Mouse (Mus musculus): ENCODE measurements around the gene Ptpn13. TPM values are rescaled to one million over a fixed set of nuclear protein-coding genes. Genes with fewer than 3 reads are reported as not detected.

Gene Ptpn13
- polyA plus RNA-seq, 1 experiment from 2014 or later = 15.1 TPM

DNA sequence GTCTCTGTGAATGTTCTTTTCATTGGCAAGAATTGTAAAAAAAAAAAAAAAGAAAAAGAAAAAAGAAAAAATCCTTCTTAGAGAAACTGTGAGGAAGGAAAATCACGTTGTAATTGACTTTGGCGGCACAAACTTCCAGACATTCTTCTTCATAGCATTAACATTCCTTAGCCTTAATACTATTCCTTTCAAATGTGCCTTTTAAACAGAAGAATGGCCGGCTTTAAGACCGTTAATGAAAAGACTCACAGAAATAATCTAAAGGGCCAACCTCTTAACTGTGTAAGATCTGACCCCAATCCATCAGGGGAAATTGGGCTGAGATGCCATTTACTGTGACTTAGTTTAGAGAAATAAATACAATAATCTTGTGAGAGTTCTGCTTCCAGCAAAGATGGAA lies 16.7 kb downstream of the Ptpn13 start:
- Histone ChIP-seq H3K4me1 (replicated peaks) (peaks cover 12% of the 10 kb centered on the region), H3K36me3 (no peaks in the 10 kb centered on the region), H3K27me3 (replicated peaks) (no peaks in the 10 kb centered on the region), H3K4me3 (no peak overlapping the region), H3K27ac (ENCODE audit: poor library complexity, severe bottlenecking) (no peak overlapping the region), H3K9ac (no peak overlapping the region), H3K4me2 (no peak overlapping the region), H3K9me3 (replicated peaks) (no peaks in the 10 kb centered on the region)
- 66% methylated on average over 4 of the region's 4 CpGs for WGBS
- no peak for ATAC-seq (ENCODE audit: insufficient number of reproducible peaks, low FRiP score)

DNA sequence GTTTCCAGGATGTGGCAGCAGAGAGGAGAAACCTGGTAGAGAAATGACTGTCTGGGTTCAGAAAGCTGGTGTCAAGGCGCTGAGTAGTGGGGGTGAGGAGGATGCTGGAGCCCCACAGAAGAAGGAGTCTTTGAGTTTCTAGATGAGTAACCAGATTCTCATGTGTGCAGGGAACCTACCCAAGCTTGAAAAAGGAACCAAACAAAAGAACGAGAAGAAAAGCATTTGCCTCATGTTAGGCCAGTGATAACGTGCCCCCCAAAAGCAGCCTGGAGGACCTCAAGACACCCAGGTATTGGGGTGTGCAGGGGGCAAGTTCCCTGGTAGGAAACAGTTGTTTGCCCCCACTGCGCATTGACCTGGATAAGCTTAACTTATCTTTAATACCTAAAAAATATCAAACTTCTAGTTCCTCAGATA lies 17.3 kb downstream of the Ptpn13 start:
- peaks cover 17% of the 10 kb centered on the region; the same call in 1 of the 2 replicates for H3K4me1 ChIP-seq (replicated peaks)
- ATAC-seq (ENCODE audit: insufficient number of reproducible peaks, low FRiP score) = no peak
- H3K27me3 ChIP-seq (replicated peaks) = no peaks in the 10 kb centered on the region
- 77% methylated on average over 4 of the region's 4 CpGs for whole genome bisulfite sequencing
- H3K9ac ChIP-seq = no peak overlapping the region
- H3K4me3 ChIP-seq = no peak overlapping the region
- H3K4me2 ChIP-seq = no peak overlapping the region
- no peaks in the 10 kb centered on the region for H3K9me3 ChIP-seq (replicated peaks)
- H3K36me3 ChIP-seq = no peaks in the 10 kb centered on the region
- H3K27ac ChIP-seq (ENCODE audit: poor library complexity, severe bottlenecking) = no peak overlapping the region

DNA sequence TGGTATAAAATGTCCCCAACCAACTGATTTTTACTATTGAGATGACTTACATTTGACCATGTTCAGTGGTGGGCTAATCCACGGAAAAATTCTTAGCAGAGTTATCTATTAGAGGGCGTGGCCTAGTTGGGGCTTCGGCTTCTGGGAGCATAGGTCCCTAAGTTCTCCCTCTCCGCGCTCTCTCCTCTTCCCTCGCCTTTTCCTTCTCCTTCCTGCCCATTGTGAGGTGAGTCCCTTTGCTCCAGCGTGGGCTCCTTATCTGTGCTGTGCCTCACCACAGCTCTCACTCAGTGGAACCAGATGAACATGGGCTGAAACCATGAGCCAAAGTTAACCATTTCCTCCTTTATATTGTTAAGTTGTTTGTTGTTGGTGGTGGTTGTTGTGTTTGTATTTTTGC lies 17.9 kb downstream of the Ptpn13 start:
- Histone ChIP-seq H3K4me1 (replicated peaks) (peaks cover 17% of the 10 kb centered on the region; the same call in 1 of the 2 replicates), H3K4me3 (no peak overlapping the region), H3K4me2 (no peak overlapping the region), H3K27ac (ENCODE audit: poor library complexity, severe bottlenecking) (no peak overlapping the region), H3K36me3 (no peaks in the 10 kb centered on the region), H3K9me3 (replicated peaks) (no peaks in the 10 kb centered on the region), H3K27me3 (replicated peaks) (no peaks in the 10 kb centered on the region), H3K9ac (no peak overlapping the region)
- 34% methylated on average over 7 of the region's 7 CpGs for WGBS
- no peak for ATAC-seq (ENCODE audit: insufficient number of reproducible peaks, low FRiP score)

DNA sequence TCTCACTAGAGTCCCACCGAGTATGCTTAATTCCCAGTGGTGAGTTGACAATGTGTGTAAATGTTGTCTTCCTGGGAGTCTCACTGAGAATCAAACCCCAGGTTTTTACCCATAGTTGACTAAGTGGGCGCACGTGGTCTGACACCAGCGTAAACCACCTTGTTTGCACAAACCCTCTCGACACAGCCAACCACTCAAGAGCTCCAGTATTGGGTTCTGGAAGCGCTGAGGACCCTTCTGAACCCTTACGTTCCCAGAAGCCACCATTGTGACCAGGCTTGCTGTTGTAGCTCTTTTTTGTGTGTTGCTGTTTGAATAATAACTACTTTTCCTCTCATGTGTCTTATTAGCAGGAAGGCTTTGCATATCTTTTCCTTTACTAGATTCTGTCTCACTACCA lies 20.4 kb downstream of the Ptpn13 start:
- Histone ChIP-seq H3K27me3 (replicated peaks) (no peaks in the 10 kb centered on the region), H3K4me1 (replicated peaks) (peaks cover 15% of the 10 kb centered on the region; the same call in 1 of the 2 replicates), H3K9ac (no peak overlapping the region), H3K4me2 (no peak overlapping the region), H3K27ac (ENCODE audit: poor library complexity, severe bottlenecking) (no peak overlapping the region), H3K4me3 (no peak overlapping the region), H3K9me3 (replicated peaks) (no peaks in the 10 kb centered on the region), H3K36me3 (no peaks in the 10 kb centered on the region)
- WGBS = 86% methylated on average over 7 of the region's 7 CpGs
- ATAC-seq (ENCODE audit: insufficient number of reproducible peaks, low FRiP score) = no peak

DNA sequence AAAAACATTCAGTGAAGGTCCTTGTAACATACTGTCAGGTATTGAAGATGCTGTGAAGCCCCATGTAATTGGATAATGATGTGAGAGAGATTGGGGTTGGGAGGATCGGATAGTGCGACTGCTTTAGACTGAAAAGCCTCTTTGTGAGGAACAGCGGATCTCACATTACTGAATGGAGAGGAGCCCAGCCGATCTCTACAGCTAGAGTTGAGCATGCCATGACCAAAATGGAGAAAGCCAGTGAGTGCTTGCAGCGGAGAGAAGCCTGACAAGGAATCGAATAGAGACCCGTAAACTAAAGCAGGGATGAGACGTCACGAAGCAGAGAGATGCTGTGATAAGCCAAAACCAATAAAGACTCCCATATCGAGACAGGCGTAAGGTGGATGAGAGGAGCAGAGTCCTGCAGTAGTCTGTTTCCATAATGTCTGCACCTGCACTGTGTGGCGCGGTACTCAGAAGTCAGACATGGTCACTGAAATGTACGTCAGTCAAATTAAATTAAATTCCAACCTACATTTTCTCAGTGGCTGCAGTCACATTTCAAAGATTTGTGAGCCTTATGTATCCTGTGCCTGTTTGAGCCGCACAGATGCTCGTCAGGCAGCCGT lies 22.9 kb downstream of the Ptpn13 start:
- WGBS = 88% methylated on average over 17 of the region's 17 CpGs
- Histone ChIP-seq H3K27me3 (replicated peaks) (no peaks in the 10 kb centered on the region), H3K27ac (ENCODE audit: poor library complexity, severe bottlenecking) (no peak overlapping the region), H3K9me3 (replicated peaks) (no peaks in the 10 kb centered on the region), H3K4me2 (no peak overlapping the region), H3K36me3 (no peaks in the 10 kb centered on the region), H3K9ac (no peak overlapping the region), H3K4me1 (replicated peaks) (peaks cover 13% of the 10 kb centered on the region; the same call in 1 of the 2 replicates), H3K4me3 (no peak overlapping the region)
- no peak for ATAC-seq (ENCODE audit: insufficient number of reproducible peaks, low FRiP score)

DNA sequence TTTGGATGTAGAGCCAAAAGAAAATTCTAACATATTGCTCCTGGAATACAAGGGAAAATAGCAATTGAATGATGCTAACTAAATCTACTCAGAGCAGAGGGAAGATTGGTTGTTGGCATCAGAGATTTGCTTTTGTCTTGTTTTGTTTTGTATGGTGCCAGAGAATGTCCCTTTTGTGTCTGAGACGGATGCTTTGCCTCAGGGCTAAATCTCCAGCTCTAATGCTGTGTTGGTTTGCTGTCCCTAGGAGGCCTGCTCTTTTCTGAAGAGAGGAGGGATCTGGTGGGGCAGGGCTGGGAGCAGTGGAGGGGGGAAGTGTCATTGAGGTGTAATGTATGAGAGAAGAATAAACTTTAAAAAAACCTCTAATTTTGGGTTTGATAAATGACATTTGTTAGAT lies 23.5 kb downstream of the Ptpn13 start:
- Histone ChIP-seq H3K9me3 (replicated peaks) (no peaks in the 10 kb centered on the region), H3K9ac (no peak overlapping the region), H3K4me1 (replicated peaks) (0 out of 2 replicates have a peak, but pooled peaks cover 15% of the 10 kb centered on the region), H3K27me3 (replicated peaks) (no peaks in the 10 kb centered on the region), H3K36me3 (no peaks in the 10 kb centered on the region), H3K4me3 (no peak overlapping the region), H3K27ac (ENCODE audit: poor library complexity, severe bottlenecking) (no peak overlapping the region), H3K4me2 (no peak overlapping the region)
- no peak for ATAC-seq (ENCODE audit: insufficient number of reproducible peaks, low FRiP score)
- WGBS = 62% methylated on average over 1 of the region's 1 CpGs

DNA sequence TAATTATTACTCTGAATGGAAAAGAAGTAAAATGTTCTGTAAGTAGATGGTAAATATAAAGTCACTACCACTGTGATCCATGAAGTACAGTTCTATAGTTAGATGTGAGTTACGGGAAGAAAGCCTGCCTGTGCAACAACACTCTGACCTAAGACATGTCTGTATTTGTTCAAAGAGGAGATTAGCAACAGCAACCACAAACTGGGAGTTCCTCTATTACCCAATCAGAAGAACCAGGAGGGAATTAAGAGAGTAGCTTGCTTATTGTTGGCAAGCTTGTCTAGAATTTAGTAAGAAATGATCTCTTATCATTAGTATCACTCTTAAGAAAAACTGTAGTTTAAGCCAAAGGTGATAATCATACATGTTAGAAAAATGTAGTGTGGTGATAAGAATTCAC lies 25.7 kb downstream of the Ptpn13 start:
- Histone ChIP-seq H3K9me3 (replicated peaks) (no peaks in the 10 kb centered on the region), H3K9ac (no peak overlapping the region), H3K4me3 (no peak overlapping the region), H3K4me1 (replicated peaks) (0 out of 2 replicates have a peak, but pooled peaks cover 15% of the 10 kb centered on the region), H3K4me2 (no peak overlapping the region), H3K36me3 (no peaks in the 10 kb centered on the region), H3K27ac (ENCODE audit: poor library complexity, severe bottlenecking) (no peak overlapping the region), H3K27me3 (replicated peaks) (no peaks in the 10 kb centered on the region)
- ATAC-seq (ENCODE audit: insufficient number of reproducible peaks, low FRiP score) = no peak
- 90% methylated on average over 1 of the region's 1 CpGs for WGBS

DNA sequence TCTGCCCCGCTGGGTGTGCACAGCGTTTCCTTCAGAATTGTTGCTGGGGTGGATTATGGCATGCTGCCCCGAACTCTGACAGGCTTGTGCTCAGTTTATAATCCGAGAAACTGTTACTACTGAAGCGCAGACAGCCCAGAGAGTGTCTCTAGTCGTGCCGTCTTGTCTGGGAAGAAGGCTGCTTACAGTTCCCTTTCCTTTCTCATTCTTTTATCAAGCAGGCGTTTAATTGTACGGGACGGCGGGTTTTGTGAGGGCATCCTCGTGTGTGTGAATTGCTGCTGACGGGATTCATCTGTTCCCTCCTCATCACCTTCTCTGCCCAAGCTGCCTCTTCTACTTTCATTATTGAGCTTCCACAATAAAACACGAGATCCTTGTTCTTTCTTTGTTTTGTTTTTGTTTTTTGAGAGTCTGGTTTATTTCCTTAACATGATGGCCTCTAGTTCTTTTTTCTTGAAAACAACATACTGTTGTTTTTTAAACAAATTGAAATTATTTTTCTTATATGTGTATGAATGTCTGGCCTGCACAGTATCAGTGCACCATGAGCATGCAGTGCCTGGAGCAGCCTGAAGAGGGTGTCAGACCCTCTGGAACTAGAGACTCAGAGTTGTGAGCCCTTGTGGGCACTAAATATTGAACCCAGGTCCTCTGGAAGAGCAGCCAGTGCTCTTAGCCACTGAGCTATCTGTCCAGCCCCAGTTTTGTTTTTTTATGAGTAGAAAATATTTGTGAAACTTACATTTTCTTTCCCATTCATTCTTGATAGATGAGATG lies 28.6 kb downstream of the Ptpn13 start:
- Histone ChIP-seq H3K9me3 (replicated peaks) (no peaks in the 10 kb centered on the region), H3K27me3 (replicated peaks) (no peaks in the 10 kb centered on the region), H3K36me3 (no peaks in the 10 kb centered on the region), H3K9ac (no peak overlapping the region), H3K4me2 (peak overlapping the region; percentile 18), H3K4me3 (no peak overlapping the region), H3K4me1 (replicated peaks) (peaks cover 7% of the 10 kb centered on the region), H3K27ac (ENCODE audit: poor library complexity, severe bottlenecking) (no peak overlapping the region)
- 68% methylated on average over 14 of the region's 14 CpGs for WGBS
- ATAC-seq (ENCODE audit: insufficient number of reproducible peaks, low FRiP score) = no peak

DNA sequence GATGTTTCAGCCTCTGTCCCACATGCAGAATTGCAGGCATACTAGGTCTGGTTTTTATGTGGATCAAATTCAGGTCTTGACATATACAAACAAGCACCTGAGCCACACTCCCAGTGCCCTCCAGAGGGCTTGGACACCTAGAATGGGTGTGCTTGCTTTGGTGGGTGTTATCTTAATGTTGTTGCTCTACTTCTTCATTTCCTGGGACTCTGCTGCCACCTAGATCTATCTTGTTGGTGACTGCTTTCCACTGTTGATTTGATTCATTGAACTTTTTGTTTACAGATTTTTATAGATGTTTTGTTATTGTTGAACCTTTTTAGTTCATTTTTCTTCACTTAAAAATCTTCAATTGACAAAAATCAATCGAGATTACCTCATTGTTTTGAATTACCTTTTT lies 31.8 kb downstream of the Ptpn13 start:
- Histone ChIP-seq H3K9ac (no peak overlapping the region), H3K4me3 (no peak overlapping the region), H3K27ac (ENCODE audit: poor library complexity, severe bottlenecking) (no peak overlapping the region), H3K4me1 (replicated peaks) (peaks cover 13% of the 10 kb centered on the region), H3K36me3 (no peaks in the 10 kb centered on the region), H3K27me3 (replicated peaks) (no peaks in the 10 kb centered on the region), H3K9me3 (replicated peaks) (no peaks in the 10 kb centered on the region), H3K4me2 (no peak overlapping the region)
- 83% methylated on average over 1 of the region's 1 CpGs for WGBS
- ATAC-seq (ENCODE audit: insufficient number of reproducible peaks, low FRiP score) = no peak

DNA sequence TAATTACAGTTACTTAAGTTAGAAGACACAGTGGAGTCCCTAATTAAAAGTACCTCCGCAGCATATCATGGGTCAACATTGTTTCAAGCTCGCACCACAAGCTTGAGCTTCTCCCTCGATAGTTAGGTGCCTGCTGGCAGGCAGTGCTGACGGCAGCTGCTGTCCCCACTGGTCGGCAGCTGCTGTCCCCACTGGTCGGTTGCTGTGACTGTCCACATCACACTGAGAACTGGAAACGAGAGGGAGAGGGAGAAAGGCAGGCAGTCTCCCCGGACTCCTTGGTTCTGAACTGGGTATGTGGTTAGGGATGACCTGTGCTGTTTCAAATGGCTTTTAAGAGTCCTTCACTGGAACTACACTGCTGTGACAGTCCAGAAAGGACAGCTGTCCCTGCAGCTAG lies 33.4 kb downstream of the Ptpn13 start:
- Histone ChIP-seq H3K27ac (ENCODE audit: poor library complexity, severe bottlenecking) (no peak overlapping the region), H3K4me1 (replicated peaks) (peaks cover 18% of the 10 kb centered on the region), H3K4me2 (peak overlapping the region; percentile 42; the same call in 1 of the 2 replicates), H3K9ac (peak overlapping the region; percentile 30; the same call in 1 of the 2 replicates), H3K27me3 (replicated peaks) (no peaks in the 10 kb centered on the region), H3K4me3 (no peak overlapping the region), H3K9me3 (replicated peaks) (no peaks in the 10 kb centered on the region), H3K36me3 (no peaks in the 10 kb centered on the region)
- 35% methylated on average over 8 of the region's 8 CpGs for WGBS
- ATAC-seq (ENCODE audit: insufficient number of reproducible peaks, low FRiP score) = no peak

DNA sequence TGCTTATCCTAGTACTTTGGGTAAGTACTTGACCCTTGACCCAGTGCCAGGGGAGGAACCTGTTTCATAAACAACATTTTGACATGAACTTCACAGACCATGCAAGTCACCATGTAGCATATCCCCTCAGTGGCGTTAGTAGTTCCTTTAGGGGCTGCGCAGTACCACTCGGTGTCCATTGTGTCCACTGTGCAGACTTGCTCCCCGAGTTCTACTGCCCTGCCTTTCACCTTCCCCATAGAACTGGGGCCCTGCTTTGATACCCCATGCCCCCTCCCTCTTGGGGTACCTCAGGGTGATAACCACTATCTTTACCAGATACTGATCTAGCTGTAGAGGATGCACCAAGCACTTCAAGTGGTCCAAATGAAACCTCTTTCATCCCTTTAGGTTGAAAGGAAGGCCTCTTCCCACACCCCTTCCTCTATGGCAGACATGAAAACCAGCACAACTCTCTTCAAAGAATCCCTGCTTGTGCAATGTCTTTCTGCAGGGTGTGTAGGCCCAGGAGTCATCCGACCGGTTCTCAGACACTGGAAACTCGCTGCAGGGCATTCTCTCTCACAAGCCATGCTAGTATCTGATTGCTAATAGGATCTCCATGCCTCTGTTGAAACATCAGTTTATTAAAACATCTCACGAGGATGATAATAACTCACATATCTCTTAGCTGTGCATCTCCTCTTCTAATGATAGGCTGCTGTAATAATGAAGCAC lies 34.1 kb downstream of the Ptpn13 start:
- no peak overlapping the region for H3K4me3 ChIP-seq
- no peak for ATAC-seq (ENCODE audit: insufficient number of reproducible peaks, low FRiP score)
- H3K36me3 ChIP-seq = no peaks in the 10 kb centered on the region
- no peaks in the 10 kb centered on the region for H3K27me3 ChIP-seq (replicated peaks)
- peaks cover 18% of the 10 kb centered on the region for H3K4me1 ChIP-seq (replicated peaks)
- H3K4me2 ChIP-seq = peak overlapping the region; percentile 42; the same call in 1 of the 2 replicates
- 81% methylated on average over 8 of the region's 8 CpGs for whole genome bisulfite sequencing
- H3K27ac ChIP-seq (ENCODE audit: poor library complexity, severe bottlenecking) = no peak overlapping the region
- H3K9ac ChIP-seq = no peak overlapping the region
- no peaks in the 10 kb centered on the region for H3K9me3 ChIP-seq (replicated peaks)

All from heart, embryonic 12.5 days (tissue).